In genomic region chr16:44745866-44746562, GRCm38 (mm10) we compare ENCODE assay signal across 8 mouse cellular contexts. TPM values are rescaled to one million over a fixed set of nuclear protein-coding genes. Genes with fewer than 3 reads are reported as not detected.
DNase-seq lines count a peak whose midpoint lies in the region; ATAC-seq and TF ChIP-seq lines count a peak whose summit lies in the region.

Gene Gtpbp8 (minus strand): TSS chr16:44746363.

- H3K27ac ChIP-seq in hindbrain, embryonic 14.5 days = peak within 1 kb of the TSS; percentile 97

- H3K27me3 ChIP-seq in Patski = no peaks in the 10 kb centered on the region
- no peaks in the 10 kb centered on the region for H3K27me3 ChIP-seq in hindbrain, embryonic 14.5 days (ENCODE audit: control insufficient read depth, insufficient read depth, low read length)

- DNase-seq in Patski (ENCODE audit: low read depth, low spot score) = peak; percentile 61
- peak; percentile 90 to 93 for DNase-seq in cerebellum, postnatal 14 days
- peak; percentile 77 to 81 for DNase-seq in frontal cortex, postnatal 25 days (ENCODE audit: low spot score in 2 of 2)
- peak; percentile 93 for DNase-seq in hindbrain, embryonic 14.5 days (ENCODE audit: low spot score)
- peak; percentile 85 to 88 for DNase-seq in layer of hippocampus, postnatal 36 days
- peak; percentile 92 for DNase-seq in lung, postnatal 36 days
- peak; percentile 92 for DNase-seq in retina, postnatal 1 day
- peak; percentile 77 to 84 for DNase-seq in urinary bladder, adult 18-20 months (ENCODE audit: low spot score in 2 of 2)

- H3K9ac ChIP-seq in hindbrain, embryonic 14.5 days = peak within 1 kb of the TSS; percentile 93

- peak; percentile 96 for ATAC-seq in Patski
- peak; percentile 95 for ATAC-seq in hindbrain, embryonic 14.5 days (ENCODE audit: low FRiP score)

- peaks cover 14% of the 10 kb centered on the region for H3K36me3 ChIP-seq in hindbrain, embryonic 14.5 days (replicated peaks; ENCODE audit: control insufficient read depth, insufficient read depth)

- no peaks in the 10 kb centered on the region for H3K9me3 ChIP-seq in hindbrain, embryonic 14.5 days (ENCODE audit: control insufficient read depth, low read length)

- WGBS in hindbrain, embryonic 14.5 days = under 1% methylated on average over 44 of the region's 47 CpGs

- no peak for TF ChIP-seq CTCF in Patski (IDR thresholded peaks at IDR 0.05)

- in situ Hi-C loops in Patski (cut with MboI; ENCODE audit: low pct_unique_long_range_greater_than_20kb) = no loop called here

- CTCF ChIA-PET in Patski (lab: Charles Lee) = interaction anchor here (1.0 to 1.5 kb wide), 2 partner anchors 21 to 344 kb away, joined by 3 to 4 read pairs; no protein-coding TSS in a partner anchor

- H3K4me1 ChIP-seq in hindbrain, embryonic 14.5 days (replicated peaks; ENCODE audit: control insufficient read depth, insufficient read depth, low read length) = peaks cover 13% of the 10 kb centered on the region

- peak within 1 kb of the TSS; percentile 89 for H3K4me3 ChIP-seq in hindbrain, embryonic 14.5 days (replicated peaks; ENCODE audit: low read length)

- peak within 1 kb of the TSS; percentile 67 for H3K4me2 ChIP-seq in hindbrain, embryonic 14.5 days (replicated peaks)

- POLR2A ChIA-PET in Patski (lab: Charles Lee) = interaction anchor here (1.2 kb wide), 1 partner anchor 351 kb away, joined by 3 read pairs; no protein-coding TSS in a partner anchor

RNA-seq across cellular contexts. Expression of gene Gtpbp8, which starts in this region (rescaled TPM):
- 18.2 TPM for polyA plus RNA-seq in Patski (2021)
- 41.5 and 43.8 TPM in 2 replicates for polyA plus RNA-seq in hindbrain, embryonic 14.5 days (2014; fragmentation: Nextera tagmentation; extraction: Ambion mirVana)
- total RNA-seq in layer of hippocampus, postnatal 36 days (2021) = 10 to 100 TPM; 24.7 to 25.1 TPM

Comparison
In these comparisons a context has a peak if more than half of its experiments do, and no peak if none do; other contexts are left out.
1. Peak in every context shown above with its lines: DNase-seq, ATAC-seq, H3K4me3 ChIP-seq and H3K27ac ChIP-seq.